Mouse (Mus musculus) intestine, embryonic 14.5 days (tissue): ENCODE results near the gene Ints11. TPM values are rescaled to one million over a fixed set of nuclear protein-coding genes. Genes with fewer than 3 reads are reported as not detected.
A peak's percentile ranks its signal among the peaks of the same experiment; 100 is the strongest.

Source experiments
- ATAC-seq: fragments of 200-750 bp; cut with Nextera tagmentation; replicated peaks from 2 replicates; pipeline ENCODE4 v1.8.0; 2017; ENCODE audit warnings: low read depth, moderate number of reproducible peaks, moderate TSS enrichment, moderate library complexity; ENCODE audit not compliant: low FRiP score, low TSS enrichment
- DNase-seq: peaks from one replicate; pipeline ENCODE4 v3.0.0-alpha.2; 2018; ENCODE audit warnings: low spot score
- H3K27ac ChIP-seq: fragments of 300-500 bp; sonication (generic); 2 replicates; pipeline ENCODE4 v1.5.1; 2014; ENCODE audit warnings: low read depth, mild to moderate bottlenecking, control low read depth
- H3K27me3 ChIP-seq: fragments of 300-500 bp; sonication (generic); replicated peaks from 2 replicates; pipeline ENCODE4 v1.6.1; 2014; ENCODE audit warnings: low read length, control low read depth; ENCODE audit not compliant: control insufficient read depth, insufficient read depth
- H3K36me3 ChIP-seq: fragments of 300-500 bp; sonication (generic); 2 replicates; pipeline ENCODE4 v1.6.1; 2014; ENCODE audit warnings: low read length, control low read depth; ENCODE audit not compliant: control insufficient read depth, insufficient read depth
- H3K4me1 ChIP-seq: fragments of 300-500 bp; sonication (generic); replicated peaks from 2 replicates; pipeline ENCODE4 v1.6.1; 2014; ENCODE audit warnings: low read length, control low read depth, mixed read lengths; ENCODE audit not compliant: control insufficient read depth, insufficient read depth
- H3K4me2 ChIP-seq: fragments of 300-500 bp; sonication (generic); 2 replicates; pipeline ENCODE4 v1.6.1; 2014; ENCODE audit warnings: low read length
- H3K4me3 ChIP-seq: fragments of 300-500 bp; sonication (generic); 2 replicates; pipeline ENCODE4 v1.5.1; 2014; ENCODE audit warnings: low read depth, low read length, control low read depth, mixed read lengths
- H3K9ac ChIP-seq: fragments of 300-500 bp; sonication (generic); 2 replicates; pipeline ENCODE4 v1.6.1; 2014; ENCODE audit warnings: mild to moderate bottlenecking, low read length
- H3K9me3 ChIP-seq: fragments of 300-500 bp; sonication (generic); 2 replicates; pipeline ENCODE4 v1.6.1; 2016; ENCODE audit warnings: low read length, control low read depth; ENCODE audit not compliant: control insufficient read depth
- WGBS: fragments of 180-500 bp; shearing (Covaris S2); extraction: QIAGEN DNeasy Blood & Tissue Kit; methylation state at CpG from one replicate; pipeline ENCODE4 v1.1.7; 2014; 5-methylcytosine and 5-hydroxymethylcytosine counted together
- polyA plus RNA-seq: library from polyadenylated mRNA; unstranded; fragments of >200 nt; fragmentation: Nextera tagmentation; extraction: Ambion mirVana; gene quantifications from 2 replicates; pipeline ENCODE4 v1.2.1, GENCODE M21; 2014

Ints11 gene
- polyA plus RNA-seq, 1 experiment from 2014 or later, result 69.3 TPM

DNA sequence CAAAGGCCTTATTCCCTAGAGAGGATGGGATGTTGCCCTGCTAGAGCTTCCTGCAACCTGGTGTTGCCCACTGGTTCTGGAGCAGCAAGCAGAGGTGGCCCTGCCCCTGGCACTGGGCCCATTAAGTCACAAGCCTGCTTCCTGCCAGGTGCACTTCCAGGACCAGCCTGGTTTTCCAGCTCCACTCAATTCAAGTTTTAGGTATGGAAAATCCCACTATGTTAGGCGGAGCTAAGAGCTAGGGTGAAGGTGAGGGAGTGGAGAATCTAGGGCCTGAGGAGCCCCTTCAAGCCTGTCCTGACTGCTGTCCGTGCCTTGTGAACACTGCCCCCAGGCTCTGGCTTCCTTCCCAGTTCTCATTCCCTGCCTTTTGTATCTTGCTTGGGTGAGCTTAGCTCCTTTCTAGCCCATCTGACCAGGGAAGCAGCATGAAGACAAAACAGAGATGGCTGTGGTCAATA, 17.4 kb upstream of the Ints11 start:
- Histone ChIP-seq H3K27ac (no peak overlapping the region), H3K36me3 (peaks cover 32% of the 10 kb centered on the region), H3K9me3 (no peaks in the 10 kb centered on the region), H3K4me3 (no peak overlapping the region), H3K4me2 (no peak overlapping the region), H3K27me3 (no peaks in the 10 kb centered on the region), H3K9ac (no peak overlapping the region), H3K4me1 (peaks cover 17% of the 10 kb centered on the region)
- WGBS, result 90% methylated on average over 2 of the region's 2 CpGs
- ATAC-seq (no peak), DNase-seq (no peak)

DNA sequence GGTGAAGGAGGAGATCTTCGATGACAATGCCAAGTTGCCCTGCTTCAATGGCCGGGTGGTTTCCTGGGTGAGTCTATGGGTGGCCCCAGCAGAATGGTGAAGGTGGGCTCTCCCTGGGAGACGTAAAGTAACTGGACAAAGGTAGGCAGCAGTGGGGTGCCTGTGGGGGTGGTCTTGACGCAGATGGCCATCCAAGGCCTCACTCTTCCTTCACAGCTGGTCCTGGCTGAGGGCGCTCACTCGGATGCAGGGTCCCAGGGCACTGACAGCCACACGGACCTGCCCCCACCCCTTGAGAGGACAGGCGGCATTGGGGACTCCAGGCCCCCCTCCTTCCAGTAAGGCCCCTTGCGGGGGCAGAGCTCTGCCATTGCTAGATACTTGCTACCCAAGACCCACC, 15.9 kb upstream of the Ints11 start:
- no peaks in the 10 kb centered on the region for H3K27me3 ChIP-seq
- H3K4me1 ChIP-seq, result peaks cover 11% of the 10 kb centered on the region
- peaks cover 45% of the 10 kb centered on the region for H3K36me3 ChIP-seq
- no peak overlapping the region for H3K4me2 ChIP-seq
- 84% methylated on average over 9 of the region's 9 CpGs for WGBS
- ATAC-seq (no peak), DNase-seq (no peak)
- no peaks in the 10 kb centered on the region for H3K9me3 ChIP-seq
- no peak overlapping the region for H3K27ac ChIP-seq
- H3K4me3 ChIP-seq, result no peak overlapping the region
- no peak overlapping the region for H3K9ac ChIP-seq

DNA sequence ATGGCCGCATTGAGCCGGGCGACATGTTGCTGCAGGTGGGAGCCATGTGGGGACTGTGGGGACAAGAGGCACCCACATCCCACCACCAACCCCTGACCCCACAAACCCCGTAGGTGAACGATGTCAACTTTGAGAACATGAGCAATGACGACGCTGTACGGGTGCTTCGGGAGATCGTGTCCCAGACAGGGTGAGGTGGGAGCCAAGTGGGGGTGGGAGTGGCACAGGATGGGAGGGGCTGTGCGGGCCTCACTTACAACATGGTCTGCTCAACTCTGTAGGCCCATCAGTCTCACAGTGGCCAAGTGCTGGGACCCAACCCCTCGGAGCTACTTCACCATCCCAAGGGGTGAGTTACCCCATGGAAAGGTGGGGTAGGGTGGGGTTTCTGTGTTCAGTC, 14.4 kb upstream of the Ints11 start:
- Histone ChIP-seq H3K9ac (no peak overlapping the region), H3K36me3 (peaks cover 52% of the 10 kb centered on the region), H3K4me2 (no peak overlapping the region), H3K27me3 (no peaks in the 10 kb centered on the region), H3K27ac (no peak overlapping the region), H3K9me3 (no peaks in the 10 kb centered on the region), H3K4me1 (no peaks in the 10 kb centered on the region), H3K4me3 (no peak overlapping the region)
- 97% methylated on average over 12 of the region's 12 CpGs for WGBS
- 0 out of 2 replicates have a peak, but pooled peaks have one; percentile 21 for ATAC-seq
- DNase-seq, result no peak

DNA sequence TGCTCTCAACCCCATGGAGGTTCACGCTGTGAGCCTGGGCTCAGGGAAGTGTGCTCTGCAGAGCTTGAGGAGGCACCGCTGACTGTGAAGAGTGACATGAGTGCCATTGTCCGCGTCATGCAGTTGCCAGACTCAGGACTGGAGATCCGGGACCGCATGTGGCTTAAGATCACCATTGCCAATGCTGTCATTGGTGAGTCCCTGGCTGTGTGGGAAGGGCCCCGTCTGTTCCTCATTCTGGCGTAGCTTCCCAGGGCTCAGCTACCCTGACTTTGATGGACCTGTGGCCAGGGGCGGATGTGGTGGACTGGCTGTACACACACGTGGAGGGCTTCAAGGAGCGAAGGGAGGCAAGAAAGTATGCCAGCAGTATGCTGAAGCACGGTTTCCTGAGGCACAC, 13.3 kb upstream of the Ints11 start:
- peaks cover 60% of the 10 kb centered on the region for H3K36me3 ChIP-seq
- ATAC-seq, result no peak
- H3K27ac ChIP-seq, result no peak overlapping the region
- H3K9ac ChIP-seq, result no peak overlapping the region
- 92% methylated on average over 12 of the region's 12 CpGs for WGBS
- no peak for DNase-seq
- no peaks in the 10 kb centered on the region for H3K27me3 ChIP-seq
- no peaks in the 10 kb centered on the region for H3K4me1 ChIP-seq
- no peaks in the 10 kb centered on the region for H3K9me3 ChIP-seq
- no peak overlapping the region for H3K4me2 ChIP-seq
- no peak overlapping the region for H3K4me3 ChIP-seq

DNA sequence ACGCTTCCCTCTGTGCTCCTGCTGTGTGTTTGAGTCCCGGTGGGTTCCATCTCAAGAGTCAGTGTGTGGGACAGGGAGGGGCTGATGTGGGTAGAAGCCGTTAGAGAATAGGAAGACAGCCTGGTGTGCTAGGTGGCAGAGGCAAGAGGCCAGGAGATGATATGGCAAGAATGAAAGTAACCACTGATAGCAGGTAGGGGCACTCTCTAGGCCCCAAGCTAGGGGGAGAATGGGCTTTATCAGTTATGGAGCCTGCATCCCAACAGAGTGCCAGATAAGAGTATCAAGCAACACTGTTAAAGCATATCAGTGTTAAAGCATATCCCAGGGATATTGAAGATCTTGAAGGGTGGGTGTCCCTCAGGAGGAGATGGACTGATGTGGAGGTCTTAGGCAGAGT, 12.5 kb upstream of the Ints11 start:
- H3K4me3 ChIP-seq, result no peak overlapping the region
- WGBS, result 86% methylated on average over 3 of the region's 3 CpGs
- H3K9ac ChIP-seq, result no peak overlapping the region
- no peaks in the 10 kb centered on the region for H3K9me3 ChIP-seq
- no peaks in the 10 kb centered on the region for H3K4me1 ChIP-seq
- no peaks in the 10 kb centered on the region for H3K27me3 ChIP-seq
- no peak overlapping the region for H3K4me2 ChIP-seq
- H3K36me3 ChIP-seq, result peaks cover 62% of the 10 kb centered on the region
- DNase-seq (no peak), ATAC-seq (no peak)
- no peak overlapping the region for H3K27ac ChIP-seq

DNA sequence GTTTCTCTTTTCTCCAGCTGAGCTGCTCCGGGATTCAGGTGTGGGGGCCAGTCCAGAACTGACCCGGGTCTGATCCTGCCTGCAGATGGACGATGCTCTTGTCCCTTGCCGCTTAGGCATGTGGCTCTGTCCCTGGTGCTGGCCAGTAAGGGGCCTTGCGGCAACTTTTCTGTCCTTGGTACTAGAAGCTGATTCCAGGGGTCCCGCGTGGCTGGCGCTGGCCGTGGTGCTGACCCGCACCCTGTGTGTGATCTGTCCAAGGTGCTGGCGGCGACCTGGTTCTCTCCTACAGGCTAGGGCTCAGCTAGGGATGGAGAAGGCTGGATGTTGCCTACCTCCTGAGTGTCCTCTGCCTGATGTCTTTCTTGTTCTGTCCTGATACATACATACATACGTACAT, 10.0 kb upstream of the Ints11 start:
- H3K9ac ChIP-seq, result no peak overlapping the region
- ATAC-seq, result peak; percentile 55
- H3K4me3 ChIP-seq, result no peak overlapping the region
- H3K9me3 ChIP-seq, result no peaks in the 10 kb centered on the region
- WGBS, result 16% methylated on average over 13 of the region's 13 CpGs
- H3K4me2 ChIP-seq, result no peak overlapping the region
- peak; percentile 97 for DNase-seq
- no peaks in the 10 kb centered on the region for H3K27me3 ChIP-seq
- H3K4me1 ChIP-seq, result no peaks in the 10 kb centered on the region
- peaks cover 54% of the 10 kb centered on the region for H3K36me3 ChIP-seq
- no peak overlapping the region for H3K27ac ChIP-seq

DNA sequence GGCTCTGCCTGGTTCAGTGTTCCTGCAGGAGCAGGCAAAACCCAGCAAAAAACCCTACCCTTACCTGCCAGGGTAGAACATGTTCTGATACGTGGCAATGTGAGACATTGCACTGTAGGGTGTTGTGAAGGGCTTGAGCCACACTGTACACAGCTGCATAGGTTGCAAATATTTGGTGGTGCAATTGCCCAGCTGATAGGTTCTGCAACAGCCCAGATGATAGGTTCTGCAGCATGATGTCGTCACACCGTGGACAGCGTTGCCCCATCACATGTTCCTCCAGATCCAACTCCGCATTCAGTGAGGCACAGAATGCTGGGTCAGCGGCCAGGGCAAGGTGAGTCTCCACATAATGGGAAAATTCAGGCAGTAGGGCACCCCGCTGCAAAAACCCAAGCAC, 7.6 kb upstream of the Ints11 start:
- Histone ChIP-seq H3K4me3 (no peak overlapping the region), H3K27ac (no peak overlapping the region), H3K9me3 (no peaks in the 10 kb centered on the region), H3K36me3 (peaks cover 49% of the 10 kb centered on the region), H3K4me2 (no peak overlapping the region), H3K27me3 (no peaks in the 10 kb centered on the region), H3K4me1 (no peaks in the 10 kb centered on the region), H3K9ac (no peak overlapping the region)
- ATAC-seq (no peak), DNase-seq (no peak)
- WGBS, result 90% methylated on average over 7 of the region's 7 CpGs

DNA sequence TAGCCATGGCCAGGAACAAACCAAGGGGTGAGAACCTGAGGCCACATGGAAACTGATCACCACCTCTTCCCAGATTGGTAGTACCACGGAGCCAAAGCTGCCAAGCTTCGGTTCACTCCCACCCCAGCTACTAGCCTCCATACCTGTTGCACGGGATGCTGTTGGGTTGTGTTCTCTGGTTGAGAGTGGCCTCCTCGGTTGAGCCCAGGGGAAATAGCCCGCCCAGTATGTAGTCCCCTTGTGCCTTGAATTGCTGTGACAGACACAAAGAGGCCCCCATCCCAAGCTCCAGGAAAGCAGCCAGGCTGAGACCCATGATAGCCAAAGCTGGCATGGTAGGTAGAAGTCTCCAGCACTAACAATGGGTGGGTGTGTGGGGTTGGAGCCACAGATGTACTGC, 6.3 kb upstream of the Ints11 start, which contains the start of gene Tas1r3:
Gene Tas1r3, minus strand, starts transcription at position 362 of the 400 bp plus-strand sequence.
- no peak for ATAC-seq
- Histone ChIP-seq H3K9me3 (no peaks in the 10 kb centered on the region), H3K9ac (no peak within 1 kb of the TSS), H3K4me1 (peaks cover under 1% of the 10 kb centered on the region; the same call in 1 of the 2 replicates), H3K4me3 (no peak within 1 kb of the TSS), H3K4me2 (no peak within 1 kb of the TSS), H3K36me3 (peaks cover 45% of the 10 kb centered on the region), H3K27me3 (no peaks in the 10 kb centered on the region), H3K27ac (no peak within 1 kb of the TSS)
- 78% methylated on average over 5 of the region's 5 CpGs for WGBS
- no peak for DNase-seq

DNA sequence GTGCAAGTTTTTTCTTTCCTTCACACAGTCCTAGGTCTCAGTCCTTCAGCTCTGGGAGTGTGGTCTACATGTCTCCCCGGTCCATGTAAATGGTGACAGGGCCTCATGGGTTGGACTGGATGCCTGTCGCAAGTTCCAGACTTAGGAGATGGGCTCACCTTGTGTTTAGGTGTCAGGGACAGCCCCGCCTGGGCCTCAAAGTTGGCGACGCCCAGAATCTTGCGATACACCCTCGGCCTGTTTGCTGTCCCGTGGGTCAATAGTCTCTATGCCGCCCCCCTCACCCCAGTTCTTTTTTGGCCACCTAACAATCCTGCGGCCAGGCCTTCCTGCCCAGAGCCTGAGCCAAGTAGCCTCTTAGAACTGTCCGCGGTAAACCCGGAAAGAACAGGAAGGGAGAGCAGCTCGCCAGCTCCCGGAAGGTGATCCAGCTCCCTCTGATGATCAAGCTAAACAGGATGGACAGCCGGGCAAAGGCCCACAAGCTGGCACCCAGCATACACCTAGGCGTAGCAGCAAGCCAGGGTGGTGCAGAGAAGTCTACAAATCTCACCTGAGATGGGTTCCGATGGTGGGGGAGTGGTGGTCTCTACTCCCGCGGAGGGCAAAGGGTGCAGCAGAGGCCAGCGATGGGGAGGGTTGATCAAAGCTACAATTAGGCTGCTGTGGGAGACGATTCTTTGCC, 590 bp upstream of the Ints11 start:
- WGBS, result 8% methylated on average over 22 of the region's 22 CpGs
- ATAC-seq (peak; percentile 47), DNase-seq (no peak)
- H3K4me1 ChIP-seq, result peaks cover 17% of the 10 kb centered on the region
- peaks cover 41% of the 10 kb centered on the region for H3K36me3 ChIP-seq
- no peak overlapping the region for H3K27ac ChIP-seq
- no peaks in the 10 kb centered on the region for H3K9me3 ChIP-seq
- H3K27me3 ChIP-seq, result no peaks in the 10 kb centered on the region
- H3K4me2 ChIP-seq, result peak overlapping the region; percentile 88
- peak overlapping the region; percentile 73 for H3K4me3 ChIP-seq
- peak overlapping the region; percentile 66 for H3K9ac ChIP-seq
